Mouse (Mus musculus): ENCODE measurements around the gene Nap1l1.

- TF ChIP-seq CTCF (IDR thresholded peaks at IDR 0.05) (no peak), EP300 (IDR thresholded peaks at IDR 0.05) (no peak)
Observed at GRCm38 (mm10) chr10:111452426-111452825, 20.6 kb upstream of the Nap1l1 start.

All from lung, postnatal 0 days (tissue).